Mouse (Mus musculus): ENCODE data around the gene Aaed1.

The Aaed1 gene

GRCm38 (mm10) chr13:64312024-64312915 is at the start of gene Aaed1:
Gene Aaed1, minus strand, starts transcription at chr13:64312710.
- peak; percentile 93 for DNase-seq (ENCODE audit: low spot score in 2 of 2)

- no peak for DNase-seq (ENCODE audit: low spot score in 2 of 2)
Measured at GRCm38 (mm10) chr13:64362139-64362538, 49.6 kb upstream of the Aaed1 start.

GRCm38 (mm10) chr13:64361020-64361419 is 48.5 kb upstream of the Aaed1 start:
- DNase-seq (ENCODE audit: low spot score in 2 of 2), result no peak

GRCm38 (mm10) chr13:64359702-64360101 is 47.2 kb upstream of the Aaed1 start:
- DNase-seq (ENCODE audit: low spot score in 2 of 2), result no peak

GRCm38 (mm10) chr13:64358476-64358875 is 46.0 kb upstream of the Aaed1 start:
- no peak for DNase-seq (ENCODE audit: low spot score in 2 of 2)

GRCm38 (mm10) chr13:64357389-64357788 is 44.9 kb upstream of the Aaed1 start:
- DNase-seq (ENCODE audit: low spot score in 2 of 2), result no peak

GRCm38 (mm10) chr13:64349474-64349873 is 37.0 kb upstream of the Aaed1 start:
- no peak for DNase-seq (ENCODE audit: low spot score in 2 of 2)

- no peak for DNase-seq (ENCODE audit: low spot score in 2 of 2)
Measured at GRCm38 (mm10) chr13:64344082-64344501, 31.6 kb upstream of the Aaed1 start.

- DNase-seq (ENCODE audit: low spot score in 2 of 2), result no peak
Measured at GRCm38 (mm10) chr13:64343598-64343997, 31.1 kb upstream of the Aaed1 start.

- DNase-seq (ENCODE audit: low spot score in 2 of 2), result no peak
Measured at GRCm38 (mm10) chr13:64335546-64336132, 23.1 kb upstream of the Aaed1 start.

GRCm38 (mm10) chr13:64333102-64333501 is 20.6 kb upstream of the Aaed1 start:
- no peak for DNase-seq (ENCODE audit: low spot score in 2 of 2)

GRCm38 (mm10) chr13:64332321-64332720 is 19.8 kb upstream of the Aaed1 start:
- DNase-seq (ENCODE audit: low spot score in 2 of 2), result no peak

- DNase-seq (ENCODE audit: low spot score in 2 of 2), result no peak
Measured at GRCm38 (mm10) chr13:64322561-64323281, 10.2 kb upstream of the Aaed1 start.

GRCm38 (mm10) chr13:64320334-64320733 is 7.8 kb upstream of the Aaed1 start:
- no peak for DNase-seq (ENCODE audit: low spot score in 2 of 2)

GRCm38 (mm10) chr13:64319782-64320181 is 7.3 kb upstream of the Aaed1 start:
- DNase-seq (ENCODE audit: low spot score in 2 of 2), result no peak

GRCm38 (mm10) chr13:64318355-64318754 is 5.8 kb upstream of the Aaed1 start:
- DNase-seq (ENCODE audit: low spot score in 2 of 2), result no peak

- no peak for DNase-seq (ENCODE audit: low spot score in 2 of 2)
Measured at GRCm38 (mm10) chr13:64315483-64316050, 3.1 kb upstream of the Aaed1 start.

GRCm38 (mm10) chr13:64314041-64314440 is 1.5 kb upstream of the Aaed1 start:
- DNase-seq (ENCODE audit: low spot score in 2 of 2), result no peak

GRCm38 (mm10) chr13:64312916-64313289 is 393 bp upstream of the Aaed1 start:
- DNase-seq (ENCODE audit: low spot score in 2 of 2), result no peak

GRCm38 (mm10) chr13:64311266-64311665 is 1.2 kb downstream of the Aaed1 start:
- DNase-seq (ENCODE audit: low spot score in 2 of 2), result no peak

- DNase-seq (ENCODE audit: low spot score in 2 of 2), result no peak
Measured at GRCm38 (mm10) chr13:64310585-64310984, 1.9 kb downstream of the Aaed1 start.

- no peak for DNase-seq (ENCODE audit: low spot score in 2 of 2)
Measured at GRCm38 (mm10) chr13:64309842-64310241, 2.7 kb downstream of the Aaed1 start.
